Mouse (Mus musculus) kidney, adult 2 months (tissue): ENCODE measurements at regions not wholly inside any gene's neighbourhood (a gene's known extent, or its start where the extent isn't known, plus 50 kb on each side); places are given as distances from the start of the nearest gene placed in this dataset.

Source experiments
- CTCF ChIP-seq: fragments of 200-500 bp; conservative IDR thresholded peaks from 2 replicates; pipeline ENCODE4 v1.5.1; 2011; ENCODE audit warnings: low read depth, mild to moderate bottlenecking, control low read depth, low read length, moderate library complexity, mixed read lengths; ENCODE audit not compliant: insufficient read depth, insufficient read length
- POLR2A ChIP-seq: fragments of 200-500 bp; IDR thresholded peaks from one replicate; pipeline ENCODE4 v1.6.1; 2011; ENCODE audit warnings: low read depth, low read length, control low read depth

GRCm38 (mm10) chr9:48030839-48031238 lies 131.0 kb upstream of the Nxpe4 start:
- no peak for TF ChIP-seq CTCF
- no peak for TF ChIP-seq POLR2A
